Mouse (Mus musculus) ovary, postnatal 10 days (tissue): ENCODE data around the gene Mamld1.
"Not testable (repeated sequence)": the region's sequence is repeated elsewhere in the genome, so short reads cannot be mapped to it uniquely, and the experiment has no call there.

Source experiments
- DNase-seq: peaks from one replicate; pipeline ENCODE4 v3.0.0; 2022; ENCODE audit warnings: low spot score

Mamld1 gene

GRCm38 (mm10) chrX:71049864-71050576 is at the start of gene Mamld1:
Gene Mamld1 (plus strand): TSS chrX:71050256.
- no peak for DNase-seq

DNA sequence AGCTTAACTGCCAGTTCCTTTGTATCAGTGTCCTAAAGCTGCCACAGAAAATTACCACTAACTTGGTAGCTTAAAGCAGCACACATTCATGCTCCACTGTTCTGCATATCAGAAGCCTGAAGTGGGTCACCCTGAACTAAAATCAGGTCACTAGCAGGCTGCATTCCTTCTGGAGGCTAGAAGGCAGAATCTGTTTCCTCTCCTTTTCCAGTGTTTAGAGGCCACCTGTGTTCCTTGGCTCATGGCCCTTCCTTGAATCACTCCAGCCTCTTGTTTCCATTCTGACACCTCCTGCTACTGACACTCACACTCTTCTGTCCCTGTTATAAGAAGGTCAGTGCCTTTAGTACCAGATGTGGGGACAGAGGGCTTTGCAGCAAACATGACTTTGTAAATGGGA is 25.3 kb upstream of the Mamld1 start:
- DNase-seq: no peak

- DNase-seq: no peak
Measured at GRCm38 (mm10) chrX:71028007-71028406, 22.0 kb upstream of the Mamld1 start.

DNA sequence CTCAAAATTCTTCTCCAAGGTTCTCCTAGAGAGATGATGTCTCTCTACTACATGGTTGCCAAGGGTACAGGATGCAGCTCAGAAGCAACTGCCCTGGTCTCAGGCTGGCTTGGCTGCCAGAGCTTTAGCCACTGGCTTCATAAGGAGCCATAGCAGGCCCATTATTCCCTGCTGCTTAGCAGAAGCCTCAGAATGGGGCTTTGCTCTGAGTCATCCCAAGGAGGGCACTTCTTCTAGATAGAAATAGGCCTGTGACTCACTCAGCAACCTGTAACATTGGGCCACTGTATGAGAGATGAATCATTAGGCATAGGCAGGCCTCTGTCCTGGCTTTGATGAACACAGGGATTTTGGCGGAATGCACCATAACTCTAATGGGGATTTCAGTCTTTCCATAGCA is 21.1 kb upstream of the Mamld1 start:
- DNase-seq: not testable (repeated sequence)

DNA sequence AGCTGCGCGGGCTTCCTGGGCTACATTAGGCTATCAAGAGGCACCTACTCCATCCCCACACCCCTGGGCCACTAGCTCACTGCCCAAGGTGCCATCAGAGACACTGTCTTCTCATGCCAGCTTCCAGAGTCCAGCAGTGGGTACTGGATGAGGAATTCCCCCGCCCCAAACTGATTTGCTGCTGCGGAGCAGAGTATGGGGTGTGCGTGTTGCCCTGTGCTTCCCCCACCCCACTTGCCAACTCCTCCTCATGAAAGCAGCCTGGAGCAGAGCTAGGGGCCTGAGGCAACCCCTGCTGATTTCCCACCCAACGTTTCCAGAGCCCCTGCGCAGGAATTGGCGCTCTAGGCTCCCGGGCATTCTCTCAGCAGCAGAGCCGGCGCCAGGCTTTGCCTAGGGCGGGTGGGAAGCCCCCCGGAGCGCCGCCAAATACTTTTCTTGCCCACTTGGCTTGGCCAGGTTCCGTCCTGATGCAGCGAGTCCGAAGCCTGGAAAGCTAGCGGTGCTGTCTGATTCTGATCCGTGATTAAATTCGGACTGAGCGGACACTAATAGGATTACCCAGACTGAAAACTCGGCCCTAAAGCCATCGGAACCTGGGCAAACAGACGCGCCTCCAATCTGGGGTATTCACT is 738 bp downstream of the Mamld1 start:
- no peak for DNase-seq

- DNase-seq: no peak
Measured at GRCm38 (mm10) chrX:71051361-71052114, 1.5 kb downstream of the Mamld1 start.

DNA sequence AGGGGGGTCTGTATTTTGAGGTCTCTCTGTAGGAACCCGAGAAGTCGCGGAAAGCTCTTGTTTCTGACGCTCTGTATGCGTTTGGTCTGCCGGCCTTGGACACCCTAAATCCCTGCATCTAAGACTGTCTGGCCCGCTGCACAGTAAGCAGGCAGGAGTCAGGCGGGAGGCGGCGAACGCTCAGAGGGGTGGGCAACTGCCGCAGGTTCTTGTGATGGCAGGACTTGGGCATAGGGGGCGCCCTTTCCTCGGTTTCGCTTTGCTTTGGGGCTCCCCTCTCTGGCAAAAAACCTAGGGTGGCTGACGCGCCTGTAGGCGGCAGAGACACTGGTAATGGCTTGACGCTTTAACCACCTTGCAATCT is 2.0 kb downstream of the Mamld1 start:
- no peak for DNase-seq

DNA sequence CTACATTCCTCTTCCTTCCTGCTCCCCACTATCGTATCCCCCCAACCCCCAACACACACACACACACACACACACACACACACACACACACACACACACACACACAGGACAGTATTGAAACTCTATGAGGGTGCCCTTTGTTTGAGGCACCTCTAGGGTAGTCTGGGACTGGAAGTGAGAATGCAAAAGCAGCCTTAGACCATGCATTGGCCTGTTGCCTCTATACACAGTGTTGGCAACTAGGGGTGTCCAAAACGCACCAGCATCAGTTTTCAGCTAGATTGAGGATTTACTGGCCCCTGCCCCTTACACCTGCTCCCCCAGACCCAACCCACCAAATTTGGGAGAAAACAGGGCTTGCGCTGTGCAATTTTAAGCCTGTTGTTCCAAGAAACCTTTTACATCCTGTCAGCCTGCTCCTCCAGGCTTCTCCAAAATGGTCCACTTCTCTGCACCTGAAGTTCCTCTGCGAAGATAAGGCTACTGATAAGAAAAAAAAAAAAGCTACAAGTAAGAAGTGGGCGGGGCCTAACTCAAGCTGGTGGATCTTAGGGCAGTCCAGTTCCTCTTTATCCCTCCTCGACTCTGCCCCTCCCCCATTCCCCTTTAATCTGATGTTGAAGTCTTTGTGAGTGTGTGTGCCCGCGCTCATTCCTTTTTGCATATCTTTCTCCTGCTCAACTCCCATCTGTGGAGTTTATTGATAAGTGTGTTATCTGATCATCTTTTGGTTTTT is 2.6 kb downstream of the Mamld1 start:
- no peak for DNase-seq

DNA sequence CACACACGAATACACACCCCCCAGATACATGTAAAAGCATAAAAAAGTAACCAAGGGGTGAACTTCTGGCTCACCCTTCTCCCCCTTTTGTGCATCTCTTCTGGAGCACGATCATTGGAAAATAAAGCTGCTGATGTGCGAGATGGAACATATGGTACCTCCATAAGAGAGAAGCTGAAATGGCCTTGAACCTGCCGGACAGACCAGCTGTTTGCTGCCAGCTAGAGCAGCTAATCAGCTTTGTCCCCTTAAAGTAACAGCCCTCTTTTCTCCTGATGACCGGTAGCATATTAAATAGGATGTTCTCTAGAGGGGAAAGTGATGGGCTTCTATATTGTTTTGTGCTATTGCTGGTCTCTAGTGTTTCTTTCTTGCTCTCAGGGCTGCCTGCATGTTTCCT is 3.2 kb downstream of the Mamld1 start:
- no peak for DNase-seq

GRCm38 (mm10) chrX:71056968-71057367 is 6.9 kb downstream of the Mamld1 start:
- DNase-seq: no peak

DNA sequence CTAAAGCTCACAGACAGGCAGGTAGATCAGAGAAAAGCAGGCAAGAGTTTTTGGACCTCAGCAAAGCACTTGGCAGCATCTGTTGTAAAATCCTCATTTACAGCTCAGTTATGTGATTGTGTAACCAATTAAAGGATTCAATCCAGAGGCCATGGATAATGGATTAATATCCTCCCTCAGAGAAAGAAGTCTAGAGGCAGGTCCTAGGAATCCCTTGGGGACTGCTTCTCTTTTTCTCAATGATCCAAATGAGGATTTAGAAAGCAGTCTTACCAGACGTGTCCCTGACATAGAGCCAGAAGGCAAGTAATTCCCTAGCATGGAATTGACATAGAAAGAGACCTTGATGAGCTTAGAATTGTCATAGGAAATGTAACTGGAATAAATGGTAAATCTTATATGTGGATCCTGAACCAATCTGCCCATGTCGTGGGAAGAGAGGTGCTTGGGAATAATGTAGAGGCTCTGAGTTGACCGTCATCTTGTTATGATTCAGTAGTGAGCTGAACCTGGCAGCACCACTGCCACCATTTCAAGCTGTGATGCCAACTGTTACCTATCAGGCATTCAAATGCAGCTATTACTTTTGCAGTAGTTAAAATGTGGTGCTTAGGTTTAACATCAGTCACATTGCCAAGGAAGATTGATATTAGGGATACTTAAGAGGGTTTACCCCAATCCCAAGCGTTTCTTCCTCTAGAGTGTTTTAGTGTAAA is 35.2 kb downstream of the Mamld1 start:
- DNase-seq: no peak

GRCm38 (mm10) chrX:71087370-71088079 is 37.5 kb downstream of the Mamld1 start:
- DNase-seq: no peak

- no peak for DNase-seq
Measured at GRCm38 (mm10) chrX:71088080-71088414, 38.0 kb downstream of the Mamld1 start.

DNA sequence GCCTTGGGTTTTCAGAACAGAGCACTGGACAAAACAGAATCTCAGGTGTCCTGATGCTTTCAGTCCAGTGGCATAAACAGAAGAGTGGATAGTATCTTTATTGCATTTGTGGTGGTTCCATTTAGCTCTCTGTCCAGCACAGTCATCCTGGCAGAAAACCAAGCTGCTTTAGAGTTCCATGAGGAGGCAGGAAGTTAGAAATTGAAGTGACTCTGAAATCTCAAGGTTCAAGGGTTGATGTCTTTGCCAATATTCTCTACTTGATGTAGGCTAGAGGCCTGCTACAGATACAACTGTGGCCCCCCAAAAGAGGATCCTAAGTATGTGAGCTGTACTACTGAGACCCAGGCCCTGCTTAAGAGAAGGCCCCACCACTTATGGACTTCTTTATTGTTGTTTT is 55.8 kb downstream of the Mamld1 start:
- DNase-seq: no peak

DNA sequence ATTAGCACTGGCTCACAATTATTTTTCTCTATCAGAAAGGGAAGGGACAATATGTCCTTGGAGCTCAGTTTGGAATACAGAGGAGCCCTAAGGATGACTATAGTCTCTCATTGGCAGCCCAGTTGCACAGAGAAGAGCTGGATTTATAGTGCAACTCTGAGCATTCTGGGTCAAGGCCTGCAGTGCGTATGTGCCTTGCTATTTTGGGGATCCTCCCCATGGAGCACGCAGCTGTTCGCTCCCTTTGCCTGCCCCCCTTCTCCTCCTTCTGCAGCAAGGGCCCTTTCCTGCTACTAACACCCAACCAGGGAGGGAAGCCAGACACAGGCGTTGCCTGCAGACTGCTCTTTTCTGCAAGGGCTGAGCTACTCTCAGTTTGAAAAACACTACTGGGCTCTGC is 56.3 kb downstream of the Mamld1 start:
- DNase-seq: no peak

- DNase-seq: no peak
Measured at GRCm38 (mm10) chrX:71108056-71108735, 58.1 kb downstream of the Mamld1 start.

- no peak for DNase-seq
Measured at GRCm38 (mm10) chrX:71110333-71110732, 60.3 kb downstream of the Mamld1 start.

DNA sequence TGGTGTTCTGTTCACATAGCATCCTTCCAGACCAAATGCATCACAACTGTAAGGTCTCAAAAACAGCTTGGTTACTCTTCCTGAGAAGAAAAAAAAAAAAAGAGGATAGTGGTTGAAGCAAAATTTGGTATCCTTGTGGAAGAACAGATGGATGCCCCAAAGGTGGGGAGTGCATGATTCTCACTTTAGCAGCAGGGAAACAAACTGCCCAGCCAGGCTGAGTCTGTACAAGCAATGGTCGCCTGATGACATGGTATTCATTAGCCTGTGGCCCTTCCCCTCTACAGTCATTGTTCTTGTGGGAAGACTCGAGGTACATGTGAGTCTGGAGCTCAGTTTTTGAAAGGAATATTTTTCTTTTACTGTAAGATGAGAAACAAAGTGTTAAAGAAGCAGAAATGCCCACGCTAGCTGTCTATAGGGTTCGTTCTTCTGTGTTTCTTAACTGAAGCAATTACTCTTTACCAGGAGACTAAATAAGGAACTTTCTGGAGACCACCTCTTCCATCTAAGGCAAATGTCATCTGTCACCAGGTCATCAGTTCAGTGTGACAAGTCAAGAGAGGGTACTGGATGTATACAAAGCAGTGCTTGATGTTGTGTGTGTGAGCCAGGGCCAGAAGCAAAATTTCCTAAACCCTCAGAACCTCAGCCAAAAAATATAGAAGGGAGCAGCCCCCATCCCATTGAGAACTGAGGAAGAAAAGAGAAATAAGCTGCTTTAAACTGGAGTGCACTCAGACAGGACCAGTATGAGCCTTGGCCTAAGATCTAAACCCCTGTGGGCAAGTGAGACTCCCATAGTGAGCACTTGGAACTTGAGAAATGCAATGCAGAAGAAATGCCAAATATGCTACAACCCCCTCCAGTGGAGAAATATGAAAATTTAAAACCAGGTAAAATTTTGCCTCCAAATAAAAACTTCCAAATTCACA is 72.6 kb downstream of the Mamld1 start:
- DNase-seq: no peak

GRCm38 (mm10) chrX:71125013-71125412 is 75.0 kb downstream of the Mamld1 start:
- no peak for DNase-seq

GRCm38 (mm10) chrX:71131464-71131863 is 81.4 kb downstream of the Mamld1 start:
- DNase-seq: no peak
